Mouse (Mus musculus): ENCODE results near the gene Clcnka.

DNA sequence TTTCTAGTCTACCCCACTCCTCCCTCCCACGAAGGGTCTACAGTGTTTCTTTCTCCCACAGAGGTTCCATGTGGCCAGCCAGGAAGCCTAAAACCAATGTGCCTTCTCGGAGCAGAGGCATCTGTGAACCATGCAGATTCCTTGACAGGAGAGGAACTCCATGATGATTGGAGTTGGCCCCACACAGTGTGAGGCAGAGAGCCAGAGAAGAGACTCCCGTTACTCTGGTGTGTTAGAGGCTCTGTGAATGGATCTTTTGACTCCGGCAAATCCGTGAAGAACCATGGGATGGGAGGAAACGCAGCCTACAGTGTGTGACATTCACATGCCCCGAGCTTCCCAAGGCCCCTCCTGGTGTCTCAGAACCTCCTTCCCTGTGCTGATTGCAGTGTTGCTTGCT lies 55.0 kb downstream of the Clcnka start:
- TF ChIP-seq CTCF (conservative IDR thresholded peaks at IDR 0.05; ENCODE audit: insufficient read depth, insufficient read length, low read depth, low read length) = no peak
- no peak for TF ChIP-seq POLR2A (IDR thresholded peaks at IDR 0.05; ENCODE audit: low read depth, low read length)
